Mouse (Mus musculus) testis, adult 2 months (tissue): ENCODE data around the gene Slamf8.

Experiments
- CTCF ChIP-seq: fragments of 200-500 bp; IDR thresholded peaks from 2 replicates; pipeline ENCODE4 v1.5.1; 2012; ENCODE audit warnings: low read depth, mild to moderate bottlenecking, inconsistent platforms, low read length, moderate library complexity; ENCODE audit not compliant: control insufficient read depth, insufficient read depth, insufficient replicate concordance
- POLR2A ChIP-seq: fragments of 200-500 bp; IDR thresholded peaks from 2 replicates; pipeline ENCODE4 v1.6.1; 2012; ENCODE audit warnings: low read depth, mild to moderate bottlenecking, inconsistent platforms, low read length, moderate library complexity; ENCODE audit not compliant: control insufficient read depth

- TF ChIP-seq CTCF (no peak), POLR2A (no peak)
Measured at GRCm38 (mm10) chr1:172617365-172618076, 27.2 kb upstream of the Slamf8 start.
